Mouse (Mus musculus) cerebellum, adult 2 months (tissue): ENCODE measurements around the gene Sec24b.

Experiments used
- CTCF ChIP-seq: fragments of 200-500 bp; IDR thresholded peaks from 2 replicates; pipeline ENCODE4 v1.5.1; 2011; ENCODE audit warnings: low read depth, mild to moderate bottlenecking, control low read depth, low read length, moderate library complexity, borderline replicate concordance; ENCODE audit not compliant: insufficient read depth
- POLR2A ChIP-seq: fragments of 200-500 bp; IDR thresholded peaks from 2 replicates; pipeline ENCODE4 v1.6.1; 2011; ENCODE audit warnings: low read length, control low read depth, borderline replicate concordance; ENCODE audit not compliant: insufficient read depth

GRCm38 (mm10) chr3:129936561-129936960 is 124.8 kb downstream of the Sec24b start:
- TF ChIP-seq CTCF: no peak
- no peak for TF ChIP-seq POLR2A
